Mouse (Mus musculus) lung, embryonic 15.5 days (tissue): ENCODE measurements around the gene Zfp541. TPM values are rescaled to one million over a fixed set of nuclear protein-coding genes. Genes with fewer than 3 reads are reported as not detected.

Source experiments
- ATAC-seq: fragments of 200-750 bp; cut with Nextera tagmentation; 2 replicates; pipeline ENCODE4 v1.8.0; 2017; ENCODE audit warnings: moderate number of reproducible peaks, borderline replicate concordance; ENCODE audit not compliant: low FRiP score, low TSS enrichment; ENCODE audit errors: extremely low read depth
- H3K27ac ChIP-seq: fragments of 300-500 bp; sonication (generic); 2 replicates; pipeline ENCODE4 v1.5.1; 2015; ENCODE audit warnings: moderate library complexity, mild to moderate bottlenecking, inconsistent platforms
- H3K27me3 ChIP-seq: fragments of 300-500 bp; sonication (generic); 2 replicates; pipeline ENCODE4 v1.6.1; 2015; ENCODE audit warnings: inconsistent platforms
- H3K36me3 ChIP-seq: fragments of 300-500 bp; sonication (generic); 2 replicates; pipeline ENCODE4 v1.6.1; 2015; ENCODE audit warnings: inconsistent platforms
- H3K4me1 ChIP-seq: fragments of 300-500 bp; sonication (generic); 2 replicates; pipeline ENCODE4 v1.6.1; 2015; ENCODE audit warnings: inconsistent platforms
- H3K4me2 ChIP-seq: fragments of 300-500 bp; sonication (generic); 2 replicates; pipeline ENCODE4 v1.6.1; 2015; ENCODE audit warnings: inconsistent platforms, mild to moderate bottlenecking, moderate library complexity
- H3K4me3 ChIP-seq: fragments of 300-500 bp; sonication (generic); 2 replicates; pipeline ENCODE4 v1.5.1; 2015; ENCODE audit warnings: mild to moderate bottlenecking, inconsistent platforms
- H3K9ac ChIP-seq: fragments of 300-500 bp; sonication (generic); 2 replicates; pipeline ENCODE4 v1.6.1; 2015; ENCODE audit warnings: inconsistent platforms
- H3K9me3 ChIP-seq: fragments of 300-500 bp; sonication (generic); 2 replicates; pipeline ENCODE4 v1.6.1; 2016; ENCODE audit warnings: inconsistent platforms
- WGBS: fragments of 180-500 bp; shearing (Covaris S2); methylation state at CpG from one replicate; pipeline ENCODE4 v1.1.7; 2015; 5-methylcytosine and 5-hydroxymethylcytosine counted together
- polyA plus RNA-seq: library from polyadenylated mRNA; unstranded; fragments of >200 nt; fragmentation: Nextera tagmentation; extraction: Ambion mirVana; gene quantifications from 2 replicates; pipeline ENCODE4 v1.2.1, GENCODE M21; 2015

Zfp541 gene
- polyA plus RNA-seq, 1 experiment from 2014 or later: not detected

DNA sequence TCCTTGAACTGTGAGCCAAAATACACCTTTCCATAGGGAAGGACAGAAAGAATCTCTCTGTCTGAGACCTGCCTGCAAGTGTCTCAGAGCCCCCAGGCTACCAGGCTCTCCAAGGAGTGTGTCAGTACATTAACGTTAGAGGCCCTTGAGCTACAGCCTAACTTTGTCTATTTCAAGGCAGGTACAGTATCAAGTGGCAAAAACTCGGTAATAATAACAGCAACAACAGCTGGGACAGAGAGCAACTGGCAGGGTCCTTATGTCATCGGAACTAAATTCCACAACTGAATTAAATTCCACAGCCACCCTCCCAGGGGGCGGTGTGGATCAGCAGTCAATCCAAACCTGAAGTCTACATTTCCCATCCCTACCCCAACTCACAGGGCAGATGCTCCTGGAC is 30.5 kb upstream of the Zfp541 start:
- no peak for ATAC-seq
- Histone ChIP-seq H3K27ac (no peak overlapping the region), H3K4me1 (peaks cover 4% of the 10 kb centered on the region; the same call in 1 of the 2 replicates), H3K36me3 (0 out of 2 replicates have a peak, but pooled peaks cover 11% of the 10 kb centered on the region), H3K4me3 (no peak overlapping the region), H3K9me3 (no peaks in the 10 kb centered on the region), H3K27me3 (no peaks in the 10 kb centered on the region), H3K9ac (no peak overlapping the region), H3K4me2 (no peak overlapping the region)
- 92% methylated on average over 4 of the region's 4 CpGs for WGBS

DNA sequence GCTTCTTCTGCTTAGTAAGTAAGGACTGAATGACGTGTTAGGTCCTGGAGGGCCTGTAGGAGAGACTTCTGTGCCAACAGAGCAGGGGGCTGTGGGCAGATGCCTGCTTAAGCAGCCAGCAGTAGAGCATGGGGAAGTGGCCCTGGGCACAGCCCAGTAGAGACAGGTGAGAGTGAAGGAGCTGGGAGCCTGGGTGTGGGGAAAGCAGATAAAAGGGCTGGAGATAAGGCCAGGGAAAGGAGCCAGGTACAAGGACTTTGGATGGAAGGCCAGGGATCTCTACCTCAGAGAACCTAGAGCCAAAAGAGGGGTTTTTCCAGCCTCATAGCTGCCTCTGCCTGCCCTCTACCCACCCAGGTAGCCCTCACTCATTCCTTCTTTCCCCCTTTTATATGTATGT is 28.6 kb upstream of the Zfp541 start:
- Histone ChIP-seq H3K4me3 (no peak overlapping the region), H3K9me3 (no peaks in the 10 kb centered on the region), H3K27me3 (no peaks in the 10 kb centered on the region), H3K4me2 (no peak overlapping the region), H3K27ac (no peak overlapping the region), H3K36me3 (0 out of 2 replicates have a peak, but pooled peaks cover 11% of the 10 kb centered on the region), H3K4me1 (peaks cover 4% of the 10 kb centered on the region; the same call in 1 of the 2 replicates), H3K9ac (no peak overlapping the region)
- no peak for ATAC-seq
- WGBS: 83% methylated on average over 1 of the region's 1 CpGs

DNA sequence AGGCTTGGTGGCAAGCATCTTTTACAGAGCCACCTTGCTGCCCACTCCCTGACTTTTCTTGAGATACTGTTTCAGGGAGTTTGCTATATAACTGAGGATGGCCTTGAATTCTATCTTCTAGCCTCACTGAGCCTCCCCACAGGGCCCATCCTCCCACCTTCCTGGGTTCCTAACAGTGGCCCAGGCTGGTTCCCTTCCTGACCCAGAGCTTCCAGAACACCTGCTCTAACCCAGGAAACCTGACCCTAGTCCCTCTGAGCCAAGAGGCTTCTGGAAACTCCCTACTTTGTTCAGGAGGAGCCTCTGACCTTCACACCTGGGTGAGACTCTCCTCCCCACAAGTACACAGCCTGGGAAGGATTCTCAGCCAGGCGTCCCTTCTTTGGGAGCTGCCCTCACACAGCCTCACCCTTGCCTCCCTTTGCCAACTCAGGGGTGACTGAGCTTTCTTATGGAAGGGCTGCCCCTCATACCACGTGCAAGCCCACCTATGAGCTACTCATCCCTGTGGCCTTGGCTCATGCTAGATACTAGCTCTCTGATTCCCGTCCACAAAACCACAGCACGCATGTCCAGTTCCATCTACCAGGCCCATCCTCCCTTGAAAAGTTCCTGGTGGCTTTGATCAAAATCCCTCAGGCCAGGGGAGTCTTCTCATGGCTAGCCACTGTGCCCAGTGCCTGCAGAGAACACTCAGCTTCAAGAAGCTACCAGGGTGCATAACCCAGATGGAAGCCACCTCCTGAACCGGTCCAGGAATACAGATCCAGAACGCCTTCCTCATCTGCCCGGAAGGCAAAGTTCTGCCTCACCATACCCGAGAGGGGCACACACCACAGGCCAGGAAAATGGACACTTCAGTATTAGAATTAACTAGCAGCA is 27.8 kb upstream of the Zfp541 start:
- Histone ChIP-seq H3K9me3 (no peaks in the 10 kb centered on the region), H3K4me3 (no peak overlapping the region), H3K27ac (no peak overlapping the region), H3K36me3 (0 out of 2 replicates have a peak, but pooled peaks cover 11% of the 10 kb centered on the region), H3K4me2 (no peak overlapping the region), H3K27me3 (no peaks in the 10 kb centered on the region), H3K4me1 (peaks cover 4% of the 10 kb centered on the region; the same call in 1 of the 2 replicates), H3K9ac (no peak overlapping the region)
- 87% methylated on average over 8 of the region's 8 CpGs for WGBS
- 0 out of 2 replicates have a peak, but pooled peaks have one; percentile 35 for ATAC-seq

DNA sequence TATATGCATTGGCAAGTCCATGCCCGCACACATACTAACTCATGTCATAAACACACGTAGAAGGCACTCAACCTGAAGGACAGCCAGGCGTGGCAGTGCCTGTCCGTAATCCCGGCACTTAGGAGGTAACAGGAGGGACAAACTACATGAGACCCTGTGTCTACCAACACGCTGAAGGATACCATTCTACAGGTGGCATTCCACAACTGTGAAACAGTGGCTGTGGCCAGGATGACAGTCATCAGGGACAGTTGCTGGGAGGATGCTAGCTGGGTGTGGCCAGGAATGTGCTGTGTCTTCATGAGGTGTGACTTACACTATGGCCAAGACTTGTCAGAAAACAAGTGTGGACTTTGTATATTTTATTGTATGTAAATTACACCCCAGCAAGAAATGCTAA is 24.6 kb upstream of the Zfp541 start:
- H3K27ac ChIP-seq: no peak overlapping the region
- no peak overlapping the region for H3K9ac ChIP-seq
- no peak overlapping the region for H3K4me2 ChIP-seq
- H3K27me3 ChIP-seq: no peaks in the 10 kb centered on the region
- H3K9me3 ChIP-seq: no peaks in the 10 kb centered on the region
- no peaks in the 10 kb centered on the region for H3K36me3 ChIP-seq
- no peak overlapping the region for H3K4me3 ChIP-seq
- no peaks in the 10 kb centered on the region for H3K4me1 ChIP-seq
- WGBS: 85% methylated on average over 6 of the region's 6 CpGs
- no peak for ATAC-seq

DNA sequence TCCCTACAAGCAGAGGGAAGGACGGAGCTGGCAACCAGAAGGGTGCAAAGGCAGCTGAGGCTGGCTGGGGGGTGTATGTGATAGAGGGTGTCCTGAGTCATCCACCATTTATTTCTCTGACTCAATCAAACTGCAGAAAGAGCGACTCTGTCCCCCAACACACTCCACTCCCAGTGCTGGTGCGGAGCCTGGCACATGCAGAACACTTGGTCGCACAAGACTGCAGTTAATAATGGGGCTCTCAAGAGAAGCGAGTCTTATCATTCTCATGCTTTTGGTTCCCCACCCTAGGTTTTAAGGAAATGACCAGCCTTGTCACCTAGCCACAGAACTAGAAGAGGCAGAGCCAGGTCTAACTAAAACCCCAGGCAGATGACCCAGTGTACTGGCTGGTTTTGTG is 22.3 kb upstream of the Zfp541 start:
- ATAC-seq: no peak
- 88% methylated on average over 5 of the region's 5 CpGs for WGBS

DNA sequence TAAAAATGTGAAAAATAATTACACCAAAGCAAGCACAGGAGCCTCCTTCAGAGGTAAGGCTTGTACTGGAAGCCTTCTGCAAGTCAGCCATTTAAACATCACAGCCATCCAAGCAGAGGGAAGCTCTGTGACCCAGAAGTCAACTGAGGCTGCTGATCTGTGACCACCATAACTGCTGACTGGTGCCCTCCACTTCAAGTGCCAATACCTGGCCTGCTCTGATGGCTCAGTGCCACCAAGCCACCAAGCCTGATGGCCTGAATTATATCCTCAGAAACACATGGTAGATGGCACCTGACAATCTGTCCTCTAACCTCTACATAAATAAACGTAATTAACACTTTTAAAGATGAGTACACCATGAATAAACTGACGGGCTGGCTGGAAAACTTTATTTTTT is 20.4 kb upstream of the Zfp541 start:
- 86% methylated on average over 2 of the region's 2 CpGs for WGBS
- no peaks in the 10 kb centered on the region for H3K9me3 ChIP-seq
- no peak overlapping the region for H3K9ac ChIP-seq
- H3K4me3 ChIP-seq: no peak overlapping the region
- no peak for ATAC-seq
- H3K4me2 ChIP-seq: no peak overlapping the region
- H3K27ac ChIP-seq: no peak overlapping the region
- H3K4me1 ChIP-seq: peaks cover 28% of the 10 kb centered on the region
- H3K27me3 ChIP-seq: no peaks in the 10 kb centered on the region
- H3K36me3 ChIP-seq: peaks cover 4% of the 10 kb centered on the region; the same call in 1 of the 2 replicates

More for the DNA sequence above, 22.3 kb upstream of the Zfp541 start:
- Histone ChIP-seq H3K4me1 (peaks cover 10% of the 10 kb centered on the region), H3K27ac (no peak overlapping the region), H3K9ac (no peak overlapping the region), H3K9me3 (no peaks in the 10 kb centered on the region), H3K36me3 (peaks cover 4% of the 10 kb centered on the region; the same call in 1 of the 2 replicates), H3K4me2 (no peak overlapping the region), H3K4me3 (no peak overlapping the region), H3K27me3 (no peaks in the 10 kb centered on the region)

DNA sequence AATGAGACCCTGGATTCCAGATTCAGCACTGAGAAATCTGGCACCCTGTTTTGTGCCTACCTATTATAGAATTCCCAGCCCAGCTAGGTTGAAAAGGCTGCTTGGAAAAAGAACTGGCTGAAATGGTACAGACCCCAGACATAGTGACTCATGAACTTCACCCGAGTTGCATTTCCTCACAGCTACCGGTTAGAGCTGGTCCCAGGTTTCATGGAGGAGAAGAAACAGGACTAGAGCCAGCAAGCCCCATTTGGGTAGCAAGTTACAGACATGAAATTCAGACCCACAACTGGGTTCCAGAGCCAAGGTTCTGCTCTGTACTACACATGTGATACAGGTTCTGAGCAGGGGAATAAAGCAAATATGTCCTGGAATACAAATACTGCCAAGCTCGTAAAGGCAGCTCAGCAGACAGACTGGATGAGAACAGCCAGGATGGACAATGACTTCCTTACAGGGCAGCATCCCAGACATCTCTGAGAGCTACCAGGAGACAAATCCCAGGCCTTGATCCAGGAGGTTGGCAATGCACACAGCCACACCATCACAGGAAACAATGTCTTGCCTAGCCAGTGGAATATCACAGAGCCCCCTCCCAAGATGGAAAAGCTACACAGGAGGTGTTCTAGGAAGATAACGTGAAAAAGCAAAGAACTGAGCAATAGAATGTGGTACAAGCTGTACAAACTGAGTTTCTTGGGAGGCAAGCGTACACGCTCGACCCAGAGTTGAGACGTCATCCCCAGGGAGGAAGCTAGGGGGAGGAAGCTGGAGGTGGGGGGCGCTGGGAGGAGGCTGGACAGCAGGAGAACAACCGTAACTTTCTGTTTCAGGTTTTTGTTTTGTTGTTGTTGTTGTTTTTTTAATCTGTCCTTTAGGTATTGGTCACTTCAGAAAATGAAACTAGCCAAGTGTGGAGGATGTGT is 18.5 kb upstream of the Zfp541 start:
- WGBS: 68% methylated on average over 10 of the region's 10 CpGs
- Histone ChIP-seq H3K9me3 (no peaks in the 10 kb centered on the region), H3K27ac (no peak overlapping the region), H3K4me3 (no peak overlapping the region), H3K27me3 (no peaks in the 10 kb centered on the region), H3K9ac (no peak overlapping the region), H3K36me3 (peaks cover 4% of the 10 kb centered on the region; the same call in 1 of the 2 replicates), H3K4me2 (no peak overlapping the region), H3K4me1 (peaks cover 30% of the 10 kb centered on the region)
- no peak for ATAC-seq

DNA sequence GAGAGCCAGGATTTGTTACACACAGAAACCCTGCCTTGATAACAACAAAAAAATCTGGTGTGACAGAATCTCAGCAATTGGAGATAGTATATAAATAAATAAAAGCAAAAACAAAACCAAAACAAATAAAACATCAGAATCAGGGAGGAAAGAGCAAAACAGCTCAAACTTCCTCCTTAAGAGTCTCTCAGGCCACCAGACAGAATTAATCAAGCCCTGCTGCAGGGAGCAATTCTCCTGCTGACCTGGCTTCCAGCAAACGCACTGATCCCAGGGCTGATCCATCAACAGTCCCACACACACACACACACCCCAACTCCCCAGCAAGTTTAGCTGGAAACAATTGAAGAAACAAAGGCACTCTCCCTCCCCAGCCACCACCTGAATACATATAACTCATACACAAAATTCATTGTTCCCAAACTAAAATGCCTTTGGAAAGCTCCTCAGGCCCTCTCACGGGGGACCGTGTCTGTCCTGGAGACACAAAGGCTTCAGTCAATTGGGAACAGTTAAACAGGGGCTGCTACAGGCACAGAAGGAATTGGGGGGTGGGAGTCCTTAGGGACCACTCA is 17.7 kb upstream of the Zfp541 start:
- no peaks in the 10 kb centered on the region for H3K27me3 ChIP-seq
- H3K27ac ChIP-seq: no peak overlapping the region
- ATAC-seq: no peak
- WGBS: 44% methylated on average over 3 of the region's 3 CpGs
- H3K4me1 ChIP-seq: peaks cover 31% of the 10 kb centered on the region
- H3K9me3 ChIP-seq: no peaks in the 10 kb centered on the region
- H3K9ac ChIP-seq: no peak overlapping the region
- H3K4me3 ChIP-seq: no peak overlapping the region
- 0 out of 2 replicates have a peak overlapping the region, but pooled peaks have one; percentile 4 for H3K4me2 ChIP-seq
- H3K36me3 ChIP-seq: peaks cover 4% of the 10 kb centered on the region; the same call in 1 of the 2 replicates

DNA sequence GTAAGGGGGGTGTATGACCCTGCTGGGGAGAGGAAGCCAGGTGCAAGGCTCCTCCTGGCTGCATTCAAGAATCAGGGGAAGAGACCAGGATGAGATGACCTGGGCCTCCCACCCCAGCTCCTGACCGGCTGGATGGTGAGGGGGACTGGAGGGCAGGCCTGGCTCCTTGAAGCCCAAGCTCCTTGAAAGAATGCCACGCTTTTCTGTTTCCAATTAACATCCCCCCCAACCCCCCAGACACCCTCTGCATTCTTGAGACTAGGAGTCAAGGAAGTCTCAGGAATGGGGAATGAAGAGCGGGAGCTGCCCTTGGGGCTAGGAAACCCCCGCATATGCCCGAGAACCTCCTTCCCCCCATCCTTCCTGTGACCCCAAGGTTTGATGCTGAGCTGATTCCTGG is 17.1 kb upstream of the Zfp541 start:
- Histone ChIP-seq H3K4me2 (peak overlapping the region; percentile 4; the same call in 1 of the 2 replicates), H3K27ac (no peak overlapping the region), H3K9me3 (no peaks in the 10 kb centered on the region), H3K27me3 (no peaks in the 10 kb centered on the region), H3K4me1 (peaks cover 37% of the 10 kb centered on the region), H3K36me3 (peaks cover 4% of the 10 kb centered on the region; the same call in 1 of the 2 replicates), H3K4me3 (no peak overlapping the region), H3K9ac (peak overlapping the region; percentile 5; the same call in 1 of the 2 replicates)
- WGBS: 31% methylated on average over 5 of the region's 5 CpGs
- ATAC-seq: no peak

DNA sequence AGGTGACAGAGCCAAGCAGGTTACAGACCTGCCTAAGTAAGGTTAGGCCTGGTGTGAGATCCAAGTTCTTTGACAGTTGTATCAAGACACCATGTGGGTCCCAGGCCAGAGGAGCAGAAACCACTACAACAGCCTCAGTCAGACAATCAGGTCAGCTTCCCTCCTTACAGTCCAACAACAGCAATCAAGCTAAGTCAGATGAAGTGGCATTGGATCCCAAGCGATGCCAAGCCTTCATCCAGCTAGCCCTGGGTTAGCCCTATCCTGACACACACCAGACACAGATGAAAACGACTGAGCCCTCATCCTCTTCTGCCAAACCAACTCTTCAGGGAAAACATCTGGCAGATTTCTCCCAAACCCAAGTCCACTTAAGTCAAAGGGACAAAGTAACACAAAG is 16.1 kb upstream of the Zfp541 start:
- no peaks in the 10 kb centered on the region for H3K27me3 ChIP-seq
- H3K27ac ChIP-seq: peak overlapping the region; percentile 96; the same call in 1 of the 2 replicates
- whole genome bisulfite sequencing: 59% methylated on average over 2 of the region's 2 CpGs
- ATAC-seq: no peak
- peak overlapping the region; percentile 95; the same call in 1 of the 2 replicates for H3K9ac ChIP-seq
- peak overlapping the region; percentile 83 for H3K4me3 ChIP-seq
- H3K36me3 ChIP-seq: peaks cover 4% of the 10 kb centered on the region; the same call in 1 of the 2 replicates
- H3K4me2 ChIP-seq: peak overlapping the region; percentile 73
- peaks cover 47% of the 10 kb centered on the region for H3K4me1 ChIP-seq
- H3K9me3 ChIP-seq: no peaks in the 10 kb centered on the region

DNA sequence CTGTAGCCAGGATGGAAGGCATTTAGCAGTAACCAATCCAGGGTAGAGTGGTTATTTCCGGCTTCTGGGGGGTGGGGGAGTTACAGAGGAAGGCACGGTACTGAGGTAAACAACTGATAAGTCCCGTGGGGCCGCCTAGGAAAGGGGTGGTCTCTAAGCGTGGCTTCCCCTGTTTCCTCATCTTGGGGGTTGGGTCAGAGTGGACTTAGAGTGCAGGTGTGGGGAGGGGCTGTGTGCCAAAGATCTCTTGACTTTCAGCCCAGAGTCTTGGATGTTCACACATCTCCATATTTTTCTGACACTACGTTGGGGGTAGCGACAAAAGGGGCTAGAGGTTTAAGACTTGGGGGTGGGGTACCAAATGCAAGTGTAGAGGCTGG is 15.5 kb upstream of the Zfp541 start:
- H3K27ac ChIP-seq: peak overlapping the region; percentile 96
- peak overlapping the region; percentile 83 for H3K4me3 ChIP-seq
- 1% methylated on average over 7 of the region's 7 CpGs for WGBS
- H3K4me2 ChIP-seq: peak overlapping the region; percentile 73
- H3K9ac ChIP-seq: peak overlapping the region; percentile 95
- H3K27me3 ChIP-seq: no peaks in the 10 kb centered on the region
- peak; percentile 19; the same call in 1 of the 2 replicates for ATAC-seq
- H3K4me1 ChIP-seq: peaks cover 49% of the 10 kb centered on the region
- peaks cover 4% of the 10 kb centered on the region; the same call in 1 of the 2 replicates for H3K36me3 ChIP-seq
- H3K9me3 ChIP-seq: no peaks in the 10 kb centered on the region
